Mouse (Mus musculus): Measurements from ENCODE around the gene Cdc14a. TPM values are rescaled to one million over a fixed set of nuclear protein-coding genes. Genes with fewer than 3 reads are reported as not detected.

Gene Cdc14a
- polyA plus RNA-seq, 1 experiment from 2014 or later, result 2.0 TPM

- Histone ChIP-seq H3K9ac (ENCODE audit: low read depth, low read length) (no peak overlapping the region), H3K36me3 (ENCODE audit: control insufficient read depth, insufficient read depth) (no peaks in the 10 kb centered on the region), H3K9me3 (replicated peaks; ENCODE audit: control insufficient read depth, low read length) (no peaks in the 10 kb centered on the region), H3K4me3 (ENCODE audit: low read depth, low read length) (no peak overlapping the region), H3K27me3 (ENCODE audit: control insufficient read depth, insufficient read depth, low read depth, low read length) (no peaks in the 10 kb centered on the region), H3K27ac (ENCODE audit: low read length) (no peak overlapping the region), H3K4me1 (ENCODE audit: control insufficient read depth, low read depth, low read length) (no peaks in the 10 kb centered on the region), H3K4me2 (ENCODE audit: low read depth, low read length) (no peak overlapping the region)
- WGBS (ENCODE audit: insufficient replicate concordance), result 73% methylated on average over 5 of the region's 5 CpGs
- ATAC-seq (ENCODE audit: low read depth), result no peak
These were observed 160.8 kb downstream of the Cdc14a start for GRCm38 (mm10) chr3:116263061-116263460.

GRCm38 (mm10) chr3:116256104-116256503 lies 167.7 kb downstream of the Cdc14a start:
- Histone ChIP-seq H3K9me3 (replicated peaks; ENCODE audit: control insufficient read depth, low read length) (no peaks in the 10 kb centered on the region), H3K27me3 (ENCODE audit: control insufficient read depth, insufficient read depth, low read depth, low read length) (peaks cover 29% of the 10 kb centered on the region), H3K4me3 (ENCODE audit: low read depth, low read length) (no peak overlapping the region), H3K9ac (ENCODE audit: low read depth, low read length) (no peak overlapping the region), H3K4me1 (ENCODE audit: control insufficient read depth, low read depth, low read length) (no peaks in the 10 kb centered on the region), H3K27ac (ENCODE audit: low read length) (no peak overlapping the region), H3K36me3 (ENCODE audit: control insufficient read depth, insufficient read depth) (no peaks in the 10 kb centered on the region), H3K4me2 (ENCODE audit: low read depth, low read length) (no peak overlapping the region)
- 17% methylated on average over 5 of the region's 5 CpGs for WGBS (ENCODE audit: insufficient replicate concordance)
- no peak for ATAC-seq (ENCODE audit: low read depth)

GRCm38 (mm10) chr3:116253077-116253531 lies 170.7 kb downstream of the Cdc14a start, which contains the start of gene Gpr88:
Gpr88 (minus strand) TSS chr3:116253503.
- Histone ChIP-seq H3K27ac (ENCODE audit: low read length) (no peak within 1 kb of the TSS), H3K4me1 (ENCODE audit: control insufficient read depth, low read depth, low read length) (no peaks in the 10 kb centered on the region), H3K4me3 (ENCODE audit: low read depth, low read length) (peak within 1 kb of the TSS; percentile 54), H3K9me3 (replicated peaks; ENCODE audit: control insufficient read depth, low read length) (no peaks in the 10 kb centered on the region), H3K27me3 (ENCODE audit: control insufficient read depth, insufficient read depth, low read depth, low read length) (peaks cover 40% of the 10 kb centered on the region), H3K4me2 (ENCODE audit: low read depth, low read length) (peak within 1 kb of the TSS; percentile 73), H3K36me3 (ENCODE audit: control insufficient read depth, insufficient read depth) (no peaks in the 10 kb centered on the region), H3K9ac (ENCODE audit: low read depth, low read length) (no peak within 1 kb of the TSS)
- 7% methylated on average over 9 of the region's 9 CpGs for WGBS (ENCODE audit: insufficient replicate concordance)
- no peak for ATAC-seq (ENCODE audit: low read depth)

- Histone ChIP-seq H3K9ac (ENCODE audit: low read depth, low read length) (no peak overlapping the region), H3K36me3 (ENCODE audit: control insufficient read depth, insufficient read depth) (no peaks in the 10 kb centered on the region), H3K27me3 (ENCODE audit: control insufficient read depth, insufficient read depth, low read depth, low read length) (peaks cover 40% of the 10 kb centered on the region), H3K4me3 (ENCODE audit: low read depth, low read length) (peak overlapping the region; percentile 54), H3K27ac (ENCODE audit: low read length) (no peak overlapping the region), H3K9me3 (replicated peaks; ENCODE audit: control insufficient read depth, low read length) (no peaks in the 10 kb centered on the region), H3K4me1 (ENCODE audit: control insufficient read depth, low read depth, low read length) (no peaks in the 10 kb centered on the region), H3K4me2 (ENCODE audit: low read depth, low read length) (peak overlapping the region; percentile 73)
- WGBS (ENCODE audit: insufficient replicate concordance), result 1% methylated on average over 48 of the region's 48 CpGs
- peak; percentile 19 for ATAC-seq (ENCODE audit: low read depth)
These were observed 171.4 kb downstream of the Cdc14a start for GRCm38 (mm10) chr3:116252255-116253040.

GRCm38 (mm10) chr3:116251481-116252254 lies 172.2 kb downstream of the Cdc14a start:
- Histone ChIP-seq H3K36me3 (ENCODE audit: control insufficient read depth, insufficient read depth) (no peaks in the 10 kb centered on the region), H3K4me2 (ENCODE audit: low read depth, low read length) (peak overlapping the region; percentile 73), H3K27ac (ENCODE audit: low read length) (no peak overlapping the region), H3K9ac (ENCODE audit: low read depth, low read length) (peak overlapping the region; percentile 45; the same call in 1 of the 2 replicates), H3K27me3 (ENCODE audit: control insufficient read depth, insufficient read depth, low read depth, low read length) (peaks cover 40% of the 10 kb centered on the region), H3K4me1 (ENCODE audit: control insufficient read depth, low read depth, low read length) (no peaks in the 10 kb centered on the region), H3K4me3 (ENCODE audit: low read depth, low read length) (peak overlapping the region; percentile 54), H3K9me3 (replicated peaks; ENCODE audit: control insufficient read depth, low read length) (no peaks in the 10 kb centered on the region)
- 1% methylated on average over 83 of the region's 86 CpGs for WGBS (ENCODE audit: insufficient replicate concordance)
- ATAC-seq (ENCODE audit: low read depth), result peak; percentile 48

- Histone ChIP-seq H3K36me3 (ENCODE audit: control insufficient read depth, insufficient read depth) (no peaks in the 10 kb centered on the region), H3K27ac (ENCODE audit: low read length) (no peak overlapping the region), H3K4me1 (ENCODE audit: control insufficient read depth, low read depth, low read length) (no peaks in the 10 kb centered on the region), H3K27me3 (ENCODE audit: control insufficient read depth, insufficient read depth, low read depth, low read length) (peaks cover 37% of the 10 kb centered on the region), H3K4me3 (ENCODE audit: low read depth, low read length) (no peak overlapping the region), H3K9ac (ENCODE audit: low read depth, low read length) (no peak overlapping the region), H3K9me3 (replicated peaks; ENCODE audit: control insufficient read depth, low read length) (no peaks in the 10 kb centered on the region), H3K4me2 (ENCODE audit: low read depth, low read length) (no peak overlapping the region)
- WGBS (ENCODE audit: insufficient replicate concordance), result 60% methylated on average over 2 of the region's 2 CpGs
- ATAC-seq (ENCODE audit: low read depth), result peak; percentile 30; the same call in 1 of the 2 replicates
These were observed 174.8 kb downstream of the Cdc14a start for GRCm38 (mm10) chr3:116249026-116249425.

GRCm38 (mm10) chr3:116244476-116244875 lies 179.4 kb downstream of the Cdc14a start:
- Histone ChIP-seq H3K4me3 (ENCODE audit: low read depth, low read length) (no peak overlapping the region), H3K36me3 (ENCODE audit: control insufficient read depth, insufficient read depth) (no peaks in the 10 kb centered on the region), H3K4me1 (ENCODE audit: control insufficient read depth, low read depth, low read length) (no peaks in the 10 kb centered on the region), H3K9ac (ENCODE audit: low read depth, low read length) (no peak overlapping the region), H3K27me3 (ENCODE audit: control insufficient read depth, insufficient read depth, low read depth, low read length) (no peaks in the 10 kb centered on the region), H3K4me2 (ENCODE audit: low read depth, low read length) (no peak overlapping the region), H3K9me3 (replicated peaks; ENCODE audit: control insufficient read depth, low read length) (no peaks in the 10 kb centered on the region), H3K27ac (ENCODE audit: low read length) (no peak overlapping the region)
- ATAC-seq (ENCODE audit: low read depth), result no peak
- 50% methylated on average over 6 of the region's 6 CpGs for WGBS (ENCODE audit: insufficient replicate concordance)

GRCm38 (mm10) chr3:116242685-116243084 lies 181.1 kb downstream of the Cdc14a start:
- Histone ChIP-seq H3K36me3 (ENCODE audit: control insufficient read depth, insufficient read depth) (no peaks in the 10 kb centered on the region), H3K4me2 (ENCODE audit: low read depth, low read length) (no peak overlapping the region), H3K4me1 (ENCODE audit: control insufficient read depth, low read depth, low read length) (no peaks in the 10 kb centered on the region), H3K4me3 (ENCODE audit: low read depth, low read length) (no peak overlapping the region), H3K27ac (ENCODE audit: low read length) (no peak overlapping the region), H3K27me3 (ENCODE audit: control insufficient read depth, insufficient read depth, low read depth, low read length) (no peaks in the 10 kb centered on the region), H3K9ac (ENCODE audit: low read depth, low read length) (no peak overlapping the region), H3K9me3 (replicated peaks; ENCODE audit: control insufficient read depth, low read length) (no peaks in the 10 kb centered on the region)
- 73% methylated on average over 9 of the region's 9 CpGs for WGBS (ENCODE audit: insufficient replicate concordance)
- no peak for ATAC-seq (ENCODE audit: low read depth)

Data from liver, embryonic 16.5 days (tissue).